Mouse (Mus musculus): ENCODE measurements around the gene Slc7a15. TPM values are rescaled to one million over a fixed set of nuclear protein-coding genes. Genes with fewer than 3 reads are reported as not detected.
A peak's percentile ranks its signal among the peaks of the same experiment; 100 is the strongest.
"Not testable (repeated sequence)": the region's sequence is repeated elsewhere in the genome, so short reads cannot be mapped to it uniquely, and the experiment has no call there.

The Slc7a15 gene
- not detected in 2 replicates for polyA plus RNA-seq (2015; fragmentation: Nextera tagmentation; extraction: Ambion mirVana)

DNA sequence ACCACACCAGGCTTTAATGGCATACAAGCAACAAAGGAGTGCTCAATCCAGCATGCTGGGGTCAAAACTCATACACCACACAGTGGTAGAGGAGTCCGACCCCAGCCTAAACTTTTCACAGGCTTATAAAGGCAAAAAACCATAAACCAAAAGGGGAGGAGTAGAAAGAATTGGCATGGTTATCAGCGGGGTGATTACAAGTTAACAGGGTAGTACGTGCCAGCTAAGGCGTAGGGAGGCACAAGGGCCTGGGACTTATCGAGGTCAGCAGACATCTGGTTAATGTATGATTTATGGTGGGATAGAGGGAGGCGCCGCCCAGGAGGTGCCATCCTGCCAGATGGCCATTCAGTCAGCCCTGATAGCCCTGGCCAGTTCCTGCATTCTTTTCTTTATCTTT lies at the start of gene Slc7a15:
Gene Slc7a15 (minus strand): TSS at position 101 of the 400 bp plus-strand sequence.
- H3K9ac ChIP-seq (replicated peaks; ENCODE audit: low read length); H3K4me2 ChIP-seq (replicated peaks; ENCODE audit: low read depth, low read length); H3K27me3 ChIP-seq (ENCODE audit: insufficient read depth, low read length); H3K36me3 ChIP-seq (ENCODE audit: insufficient read depth, low read length); H3K4me1 ChIP-seq (ENCODE audit: insufficient read depth, low read length); ATAC-seq (ENCODE audit: low FRiP score, low TSS enrichment); H3K27ac ChIP-seq (ENCODE audit: low read length); H3K4me3 ChIP-seq (ENCODE audit: low read length): not testable (repeated sequence)
- peaks cover 10% of the 10 kb centered on the region for H3K9me3 ChIP-seq (ENCODE audit: low read length)
- WGBS: 90% methylated on average over 7 of the region's 7 CpGs

DNA sequence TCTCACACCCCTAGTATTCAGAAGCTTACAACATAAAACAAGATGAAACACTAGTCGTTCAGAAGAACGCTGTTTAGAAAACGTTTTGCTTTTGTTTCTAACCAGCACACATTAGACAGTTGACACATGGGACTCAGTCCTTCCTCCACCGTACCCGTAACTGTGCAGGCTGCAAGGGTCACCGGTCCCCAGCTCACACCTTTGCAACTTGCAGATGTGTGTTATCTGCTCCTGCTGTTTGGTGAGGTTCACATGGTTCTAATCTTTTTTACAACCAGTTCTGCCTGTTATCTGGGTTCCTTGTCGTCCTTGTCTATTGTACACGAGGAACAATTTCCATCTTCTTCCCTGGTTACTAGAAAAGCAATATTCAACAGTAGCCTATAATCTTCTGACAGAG lies 49.3 kb upstream of the Slc7a15 start:
- ATAC-seq (ENCODE audit: low FRiP score, low TSS enrichment); H3K9me3 ChIP-seq (ENCODE audit: low read length); H3K9ac ChIP-seq (replicated peaks; ENCODE audit: low read length); H3K27ac ChIP-seq (ENCODE audit: low read length); H3K4me3 ChIP-seq (ENCODE audit: low read length); H3K4me1 ChIP-seq (ENCODE audit: insufficient read depth, low read length); H3K4me2 ChIP-seq (replicated peaks; ENCODE audit: low read depth, low read length); H3K27me3 ChIP-seq (ENCODE audit: insufficient read depth, low read length); H3K36me3 ChIP-seq (ENCODE audit: insufficient read depth, low read length): not testable (repeated sequence)
- WGBS: 53% methylated on average over 8 of the region's 8 CpGs

DNA sequence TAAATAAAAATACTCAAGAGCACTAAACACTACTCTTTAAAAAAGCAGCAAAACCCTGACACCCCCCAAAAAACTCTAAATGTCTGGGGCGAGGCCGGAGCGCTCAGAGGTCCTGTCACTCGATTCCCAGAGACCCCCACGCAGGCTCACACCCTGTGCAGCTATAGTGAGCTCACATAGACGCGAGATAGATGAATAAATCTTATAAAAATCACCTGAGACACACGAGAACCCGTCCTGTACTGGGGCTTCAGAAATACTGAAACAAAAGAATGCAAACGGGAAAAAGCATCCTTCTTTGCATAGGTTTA lies 42.5 kb upstream of the Slc7a15 start:
- WGBS: 2% methylated on average over 10 of the region's 10 CpGs
- Histone ChIP-seq H3K27ac (ENCODE audit: low read length) (no peak overlapping the region), H3K9ac (replicated peaks; ENCODE audit: low read length) (peak overlapping the region; percentile 99), H3K9me3 (ENCODE audit: low read length) (no peaks in the 10 kb centered on the region), H3K36me3 (ENCODE audit: insufficient read depth, low read length) (no peaks in the 10 kb centered on the region), H3K4me2 (replicated peaks; ENCODE audit: low read depth, low read length) (peak overlapping the region; percentile 63), H3K27me3 (ENCODE audit: insufficient read depth, low read length) (no peaks in the 10 kb centered on the region), H3K4me3 (ENCODE audit: low read length) (peak overlapping the region; percentile 97), H3K4me1 (ENCODE audit: insufficient read depth, low read length) (no peaks in the 10 kb centered on the region)
- ATAC-seq (ENCODE audit: low FRiP score, low TSS enrichment): peak; percentile 63

DNA sequence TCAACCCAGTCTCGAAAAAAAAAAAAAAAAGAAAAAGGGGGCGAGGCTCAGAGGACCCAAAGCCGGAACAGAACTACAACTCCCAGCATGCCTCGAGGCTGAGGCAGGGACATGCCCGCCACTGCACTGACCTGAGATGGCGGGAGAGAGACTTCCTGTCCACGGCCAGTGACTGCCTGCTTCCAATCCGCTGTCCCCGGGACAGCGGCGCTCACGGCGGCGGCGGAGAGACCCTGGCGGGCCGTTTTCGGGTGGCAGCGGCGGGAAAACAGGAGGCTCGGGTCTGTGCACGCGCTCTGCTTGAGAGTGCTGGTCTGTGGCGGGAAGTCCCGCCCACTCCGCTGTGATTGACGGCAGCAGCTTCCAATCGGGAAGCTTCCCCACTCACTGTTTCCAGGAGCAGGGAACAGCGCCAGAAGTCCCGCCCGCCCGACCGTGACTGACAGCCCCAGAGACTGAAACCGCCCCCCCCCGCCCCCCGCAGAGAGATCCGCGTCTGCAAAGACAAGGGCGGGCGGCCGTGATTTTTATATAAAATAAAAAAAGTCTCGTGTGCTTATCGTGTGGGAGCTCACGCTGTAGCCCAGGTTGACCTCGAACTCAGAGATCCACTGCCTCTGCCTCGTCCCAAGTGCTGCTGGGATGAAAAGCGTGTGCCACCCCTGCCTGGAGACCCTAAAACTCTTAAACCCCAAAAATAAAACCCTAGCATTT lies 42.0 kb upstream of the Slc7a15 start:
- under 1% methylated on average over 47 of the region's 47 CpGs for WGBS
- peak; percentile 98 for ATAC-seq (ENCODE audit: low FRiP score, low TSS enrichment)
- no peaks in the 10 kb centered on the region for H3K9me3 ChIP-seq (ENCODE audit: low read length)
- peak overlapping the region; percentile 97 for H3K4me3 ChIP-seq (ENCODE audit: low read length)
- peak overlapping the region; percentile 63 for H3K4me2 ChIP-seq (replicated peaks; ENCODE audit: low read depth, low read length)
- peak overlapping the region; percentile 98 for H3K27ac ChIP-seq (ENCODE audit: low read length)
- H3K4me1 ChIP-seq (ENCODE audit: insufficient read depth, low read length): no peaks in the 10 kb centered on the region
- peak overlapping the region; percentile 99 for H3K9ac ChIP-seq (replicated peaks; ENCODE audit: low read length)
- no peaks in the 10 kb centered on the region for H3K27me3 ChIP-seq (ENCODE audit: insufficient read depth, low read length)
- no peaks in the 10 kb centered on the region for H3K36me3 ChIP-seq (ENCODE audit: insufficient read depth, low read length)

DNA sequence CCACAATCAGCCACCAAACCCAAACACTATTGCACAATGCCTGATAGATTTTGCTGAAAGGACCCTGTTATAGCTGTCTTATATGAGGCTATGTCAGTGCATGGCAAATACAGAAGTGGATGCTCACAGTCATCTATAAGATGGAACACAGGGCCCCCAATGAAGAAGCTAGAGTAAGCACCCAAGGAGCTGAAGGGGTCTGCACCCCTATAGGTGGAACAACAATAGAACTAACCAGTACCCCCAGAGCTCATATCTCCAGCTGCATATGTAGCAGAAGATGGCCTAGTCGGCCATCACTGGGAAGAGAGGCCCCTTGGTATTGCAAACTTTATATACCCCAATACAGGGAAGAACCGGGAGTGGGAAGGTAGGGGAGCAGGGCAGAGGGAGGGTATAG lies 41.3 kb upstream of the Slc7a15 start:
- not testable (repeated sequence) for H3K4me1 ChIP-seq (ENCODE audit: insufficient read depth, low read length); H3K27me3 ChIP-seq (ENCODE audit: insufficient read depth, low read length); H3K27ac ChIP-seq (ENCODE audit: low read length); H3K9me3 ChIP-seq (ENCODE audit: low read length); H3K36me3 ChIP-seq (ENCODE audit: insufficient read depth, low read length); ATAC-seq (ENCODE audit: low FRiP score, low TSS enrichment)
- H3K4me2 ChIP-seq (replicated peaks; ENCODE audit: low read depth, low read length): peak overlapping the region; percentile 58
- peak overlapping the region; percentile 97 for H3K4me3 ChIP-seq (ENCODE audit: low read length)
- WGBS: 7% methylated on average over 2 of the region's 2 CpGs
- peak overlapping the region; percentile 50; the same call in 1 of the 2 replicates for H3K9ac ChIP-seq (replicated peaks; ENCODE audit: low read length)

DNA sequence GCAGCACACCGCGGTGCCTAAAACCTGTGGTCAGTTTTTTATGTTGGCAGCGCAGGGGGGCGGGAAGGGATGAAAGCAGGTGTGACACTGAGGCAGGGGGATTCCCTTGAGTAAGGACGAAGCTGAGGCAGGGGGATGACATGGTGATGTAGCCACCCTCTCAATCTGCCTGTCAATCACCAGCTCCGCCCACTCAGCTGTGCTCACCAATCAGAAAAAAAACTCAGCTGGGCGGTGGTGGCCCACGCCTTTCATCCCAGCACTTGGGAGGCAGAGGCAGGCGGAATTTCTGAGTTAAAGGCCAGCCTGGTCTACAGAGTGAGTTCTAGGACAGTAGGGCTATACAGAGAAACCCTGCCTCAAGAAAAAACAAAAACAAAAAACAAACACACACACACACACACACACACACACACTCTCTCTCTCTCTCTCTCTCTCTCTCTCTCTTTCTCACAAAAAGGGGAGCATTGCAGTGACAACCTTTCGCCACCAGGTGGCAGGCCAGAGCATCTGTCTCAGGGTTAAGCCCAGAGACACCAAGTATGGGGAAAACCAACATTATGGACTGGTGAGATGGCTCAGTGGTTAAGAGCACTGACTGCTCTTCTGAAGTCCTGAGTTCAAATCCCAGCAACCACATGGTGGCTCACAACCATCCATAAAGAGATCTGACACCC lies 39.7 kb upstream of the Slc7a15 start:
- ATAC-seq (ENCODE audit: low FRiP score, low TSS enrichment); H3K4me2 ChIP-seq (replicated peaks; ENCODE audit: low read depth, low read length); H3K9me3 ChIP-seq (ENCODE audit: low read length); H3K9ac ChIP-seq (replicated peaks; ENCODE audit: low read length); H3K4me1 ChIP-seq (ENCODE audit: insufficient read depth, low read length); H3K27ac ChIP-seq (ENCODE audit: low read length); H3K36me3 ChIP-seq (ENCODE audit: insufficient read depth, low read length); H3K4me3 ChIP-seq (ENCODE audit: low read length); H3K27me3 ChIP-seq (ENCODE audit: insufficient read depth, low read length): not testable (repeated sequence)
- WGBS: 80% methylated on average over 10 of the region's 10 CpGs

DNA sequence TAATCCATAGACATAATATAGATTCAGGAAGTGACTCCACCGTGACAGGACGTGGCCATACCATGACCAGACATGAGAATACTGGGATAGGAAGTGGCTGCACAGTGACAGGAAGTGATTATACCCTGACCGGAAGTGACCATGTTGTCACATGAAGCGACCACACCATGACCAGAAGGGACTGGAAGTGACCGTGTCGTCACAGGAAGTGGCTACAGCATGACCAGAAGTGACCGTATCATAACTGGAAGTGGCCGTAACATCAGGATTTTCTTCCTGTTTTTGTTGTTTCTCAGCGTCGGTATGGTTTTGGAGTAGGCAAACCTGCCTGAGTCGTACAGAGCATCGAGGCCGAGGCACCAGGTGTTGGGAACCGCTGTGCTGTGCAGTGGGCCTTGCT lies 38.1 kb upstream of the Slc7a15 start:
- H3K36me3 ChIP-seq (ENCODE audit: insufficient read depth, low read length): no peaks in the 10 kb centered on the region
- no peaks in the 10 kb centered on the region for H3K27me3 ChIP-seq (ENCODE audit: insufficient read depth, low read length)
- no peak overlapping the region for H3K9ac ChIP-seq (replicated peaks; ENCODE audit: low read length)
- H3K27ac ChIP-seq (ENCODE audit: low read length): no peak overlapping the region
- ATAC-seq (ENCODE audit: low FRiP score, low TSS enrichment): no peak
- 85% methylated on average over 14 of the region's 14 CpGs for WGBS
- no peaks in the 10 kb centered on the region for H3K9me3 ChIP-seq (ENCODE audit: low read length)
- H3K4me1 ChIP-seq (ENCODE audit: insufficient read depth, low read length): no peaks in the 10 kb centered on the region
- H3K4me3 ChIP-seq (ENCODE audit: low read length): no peak overlapping the region
- no peak overlapping the region for H3K4me2 ChIP-seq (replicated peaks; ENCODE audit: low read depth, low read length)

DNA sequence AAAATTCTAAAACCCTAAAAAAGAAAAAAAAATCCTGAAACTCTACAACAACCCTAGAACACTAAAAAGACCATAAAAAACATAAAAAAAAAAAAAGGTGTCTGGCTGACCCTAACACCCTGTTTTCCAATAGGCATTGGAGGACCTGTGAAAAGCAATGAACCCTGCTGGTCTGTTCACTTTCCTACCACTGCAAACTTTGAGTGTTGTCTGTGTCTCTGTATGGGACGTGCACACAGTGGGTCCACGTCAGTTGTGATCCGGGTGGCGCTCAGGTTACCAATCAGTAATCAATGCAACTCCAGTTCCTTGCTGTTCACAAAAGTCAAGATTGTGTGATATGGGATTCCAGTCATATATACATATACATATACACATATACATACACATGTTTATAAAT lies 36.7 kb upstream of the Slc7a15 start:
- Histone ChIP-seq H3K27me3 (ENCODE audit: insufficient read depth, low read length) (no peaks in the 10 kb centered on the region), H3K4me1 (ENCODE audit: insufficient read depth, low read length) (no peaks in the 10 kb centered on the region), H3K9ac (replicated peaks; ENCODE audit: low read length) (no peak overlapping the region), H3K36me3 (ENCODE audit: insufficient read depth, low read length) (no peaks in the 10 kb centered on the region), H3K4me3 (ENCODE audit: low read length) (no peak overlapping the region), H3K9me3 (ENCODE audit: low read length) (no peaks in the 10 kb centered on the region), H3K27ac (ENCODE audit: low read length) (no peak overlapping the region), H3K4me2 (replicated peaks; ENCODE audit: low read depth, low read length) (no peak overlapping the region)
- ATAC-seq (ENCODE audit: low FRiP score, low TSS enrichment): no peak
- WGBS: 95% methylated on average over 4 of the region's 4 CpGs

DNA sequence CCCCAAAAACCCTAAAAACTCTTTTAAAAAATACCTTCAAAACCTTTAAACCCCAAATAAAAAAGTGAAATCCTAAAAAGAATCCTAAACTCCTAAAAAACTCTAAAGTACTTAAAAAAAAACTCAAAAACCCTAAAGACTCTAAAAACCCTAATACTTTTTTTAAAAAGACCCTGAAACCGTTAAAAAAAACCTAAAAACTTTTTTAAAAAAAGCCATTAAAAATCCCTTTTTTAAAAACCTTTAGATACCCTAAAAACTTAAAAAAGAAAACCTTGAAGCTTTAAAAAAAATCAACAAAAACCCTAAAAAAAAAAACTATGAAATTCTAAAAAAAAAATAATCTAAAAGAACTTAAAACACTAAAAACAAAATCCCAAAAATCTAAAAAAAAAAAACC lies 35.4 kb upstream of the Slc7a15 start:
- no peak overlapping the region for H3K27ac ChIP-seq (ENCODE audit: low read length)
- H3K27me3 ChIP-seq (ENCODE audit: insufficient read depth, low read length): no peaks in the 10 kb centered on the region
- ATAC-seq (ENCODE audit: low FRiP score, low TSS enrichment): no peak
- H3K36me3 ChIP-seq (ENCODE audit: insufficient read depth, low read length): no peaks in the 10 kb centered on the region
- no peaks in the 10 kb centered on the region for H3K9me3 ChIP-seq (ENCODE audit: low read length)
- H3K4me3 ChIP-seq (ENCODE audit: low read length): no peak overlapping the region
- H3K4me2 ChIP-seq (replicated peaks; ENCODE audit: low read depth, low read length): no peak overlapping the region
- WGBS: 94% methylated on average over 1 of the region's 1 CpGs
- H3K4me1 ChIP-seq (ENCODE audit: insufficient read depth, low read length): no peaks in the 10 kb centered on the region
- H3K9ac ChIP-seq (replicated peaks; ENCODE audit: low read length): no peak overlapping the region

DNA sequence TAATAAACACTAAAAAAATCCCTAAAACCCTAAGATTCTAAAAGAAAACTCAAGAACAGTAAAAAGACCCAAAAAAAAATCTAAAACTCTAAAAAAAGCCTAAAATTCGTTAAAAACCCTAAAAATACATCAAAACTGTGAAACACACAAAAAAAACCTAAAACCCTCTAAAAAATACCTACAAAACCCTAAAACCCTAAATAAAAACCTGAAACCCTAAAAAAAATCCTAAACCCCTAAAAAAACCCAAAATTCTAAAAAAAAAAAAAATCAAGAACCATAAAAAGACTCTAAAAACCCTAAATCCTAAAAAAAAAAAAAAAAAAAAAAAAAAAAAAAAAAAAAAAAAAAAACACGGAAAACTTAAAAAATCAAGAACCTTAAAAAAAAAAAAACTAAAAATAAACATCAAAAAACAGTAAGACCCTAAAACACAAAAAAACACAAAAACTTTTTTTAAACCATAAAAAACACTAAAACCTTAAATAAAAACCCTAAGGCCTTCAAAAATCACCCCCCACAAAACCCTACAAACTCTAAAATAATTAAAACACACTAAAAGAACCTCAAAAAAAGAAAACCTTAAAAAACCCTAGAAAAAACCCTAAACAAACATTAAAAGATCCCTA lies 34.0 kb upstream of the Slc7a15 start:
- Histone ChIP-seq H3K9ac (replicated peaks; ENCODE audit: low read length) (no peak overlapping the region), H3K4me1 (ENCODE audit: insufficient read depth, low read length) (no peaks in the 10 kb centered on the region), H3K36me3 (ENCODE audit: insufficient read depth, low read length) (no peaks in the 10 kb centered on the region), H3K27ac (ENCODE audit: low read length) (no peak overlapping the region), H3K27me3 (ENCODE audit: insufficient read depth, low read length) (no peaks in the 10 kb centered on the region), H3K4me2 (replicated peaks; ENCODE audit: low read depth, low read length) (no peak overlapping the region), H3K4me3 (ENCODE audit: low read length) (no peak overlapping the region), H3K9me3 (ENCODE audit: low read length) (no peaks in the 10 kb centered on the region)
- WGBS: 75% methylated on average over 2 of the region's 2 CpGs
- no peak for ATAC-seq (ENCODE audit: low FRiP score, low TSS enrichment)
